Mouse (Mus musculus): ENCODE measurements around the gene Stx1b. TPM values are rescaled to one million over a fixed set of nuclear protein-coding genes. Genes with fewer than 3 reads are reported as not detected.

Gene Stx1b
- polyA plus RNA-seq (2016; fragmentation: Nextera tagmentation; extraction: Ambion mirVana): 20.0 and 20.5 TPM in 2 replicates

- H3K4me2 ChIP-seq (replicated peaks): peak within 1 kb of the TSS; percentile 54
- H3K9me3 ChIP-seq (replicated peaks): no peaks in the 10 kb centered on the region
- H3K27me3 ChIP-seq: no peaks in the 10 kb centered on the region
- peak within 1 kb of the TSS; percentile 85 for H3K27ac ChIP-seq
- WGBS: 4% methylated on average over 32 of the region's 38 CpGs
- H3K4me1 ChIP-seq: peaks cover 27% of the 10 kb centered on the region
- ATAC-seq (ENCODE audit: low FRiP score): peak; percentile 91
- peak within 1 kb of the TSS; percentile 64 for H3K4me3 ChIP-seq
- H3K9ac ChIP-seq: peak within 1 kb of the TSS; percentile 83
- H3K36me3 ChIP-seq: no peaks in the 10 kb centered on the region
These were observed at the start of gene Stx1b, which contains the start of gene Stx4a for GRCm38 (mm10) chr7:127824176-127824871. TSS of gene Stx1b (minus strand) at chr7:127824549. TSS of gene Stx4a (plus strand) at chr7:127824294.

- Histone ChIP-seq H3K4me2 (replicated peaks) (no peak overlapping the region), H3K36me3 (peaks cover 47% of the 10 kb centered on the region), H3K9me3 (replicated peaks) (no peaks in the 10 kb centered on the region), H3K9ac (no peak overlapping the region), H3K27me3 (no peaks in the 10 kb centered on the region), H3K4me1 (peaks cover 18% of the 10 kb centered on the region), H3K27ac (no peak overlapping the region), H3K4me3 (no peak overlapping the region)
- no peak for ATAC-seq (ENCODE audit: low FRiP score)
- WGBS: 81% methylated on average over 5 of the region's 5 CpGs
These were observed 45.9 kb upstream of the Stx1b start for GRCm38 (mm10) chr7:127870136-127870821.

DNA sequence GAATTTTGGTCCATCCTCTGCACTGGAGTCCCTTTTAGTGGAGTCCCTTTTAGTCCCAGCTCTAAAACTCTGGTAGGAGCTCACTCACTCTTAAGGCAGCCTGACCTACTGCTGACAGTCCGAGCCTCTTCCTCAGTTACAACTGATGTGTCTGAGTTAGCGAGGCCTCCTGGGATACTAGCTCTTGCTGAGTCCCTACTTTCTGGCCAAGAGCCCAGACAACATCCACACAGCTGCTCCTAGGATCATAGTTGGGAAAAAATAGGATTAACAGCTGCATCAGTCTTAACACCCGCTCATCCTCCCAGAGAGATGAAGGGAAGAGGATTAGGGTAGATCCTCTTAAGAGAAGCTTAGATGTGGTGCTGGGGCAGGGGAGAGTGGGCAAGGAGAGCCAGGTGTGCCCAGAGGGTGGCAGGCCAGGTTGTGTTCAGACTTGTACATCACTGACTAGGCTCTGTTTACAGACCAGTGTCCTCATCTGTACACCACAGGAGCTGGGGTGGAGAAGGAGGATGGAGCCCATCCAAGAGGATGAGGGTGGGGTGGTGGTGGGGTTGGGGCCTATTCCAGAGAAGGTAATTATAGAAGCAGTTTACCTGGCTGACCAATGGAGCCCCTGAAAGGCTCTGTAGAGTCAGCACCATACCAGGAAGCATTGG lies 44.9 kb upstream of the Stx1b start:
- Histone ChIP-seq H3K9me3 (replicated peaks) (no peaks in the 10 kb centered on the region), H3K4me3 (no peak overlapping the region), H3K27me3 (no peaks in the 10 kb centered on the region), H3K9ac (no peak overlapping the region), H3K36me3 (peaks cover 57% of the 10 kb centered on the region), H3K4me2 (replicated peaks) (no peak overlapping the region), H3K27ac (0 out of 2 replicates have a peak overlapping the region, but pooled peaks have one; percentile 12), H3K4me1 (peaks cover 14% of the 10 kb centered on the region)
- 87% methylated on average over 3 of the region's 3 CpGs for WGBS
- ATAC-seq (ENCODE audit: low FRiP score): no peak

- Histone ChIP-seq H3K27me3 (no peaks in the 10 kb centered on the region), H3K4me2 (replicated peaks) (no peak overlapping the region), H3K9me3 (replicated peaks) (no peaks in the 10 kb centered on the region), H3K4me1 (no peaks in the 10 kb centered on the region), H3K27ac (no peak overlapping the region), H3K36me3 (peaks cover 59% of the 10 kb centered on the region), H3K9ac (no peak overlapping the region), H3K4me3 (no peak overlapping the region)
- WGBS: 96% methylated on average over 18 of the region's 18 CpGs
- no peak for ATAC-seq (ENCODE audit: low FRiP score)
These were observed 43.3 kb upstream of the Stx1b start for GRCm38 (mm10) chr7:127867641-127868040.

DNA sequence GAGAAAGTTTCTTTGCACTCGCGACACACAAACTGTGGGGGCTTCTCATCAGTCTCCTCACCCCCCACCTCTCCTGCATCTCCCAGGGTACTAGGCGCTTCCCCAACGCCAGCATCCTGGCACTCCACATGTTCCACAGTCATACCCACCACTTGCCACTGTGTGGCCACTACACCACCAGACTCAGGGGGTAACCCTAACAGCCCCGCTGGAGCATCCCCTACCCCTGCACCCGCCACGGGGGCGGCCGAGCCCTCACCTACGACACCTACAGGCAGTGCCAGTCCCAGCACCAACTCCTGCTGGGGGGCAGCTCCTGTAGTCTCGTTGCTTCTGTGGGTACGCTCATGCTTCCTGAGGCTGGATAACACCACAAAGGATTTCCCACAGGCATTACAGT lies 42.1 kb upstream of the Stx1b start:
- no peak overlapping the region for H3K4me2 ChIP-seq (replicated peaks)
- no peak overlapping the region for H3K4me3 ChIP-seq
- no peak overlapping the region for H3K9ac ChIP-seq
- 94% methylated on average over 12 of the region's 12 CpGs for WGBS
- H3K9me3 ChIP-seq (replicated peaks): no peaks in the 10 kb centered on the region
- no peak overlapping the region for H3K27ac ChIP-seq
- no peak for ATAC-seq (ENCODE audit: low FRiP score)
- H3K4me1 ChIP-seq: no peaks in the 10 kb centered on the region
- peaks cover 50% of the 10 kb centered on the region for H3K36me3 ChIP-seq
- no peaks in the 10 kb centered on the region for H3K27me3 ChIP-seq

- Histone ChIP-seq H3K9me3 (replicated peaks) (no peaks in the 10 kb centered on the region), H3K27ac (no peak overlapping the region), H3K4me3 (no peak overlapping the region), H3K9ac (no peak overlapping the region), H3K4me1 (no peaks in the 10 kb centered on the region), H3K4me2 (replicated peaks) (no peak overlapping the region), H3K36me3 (peaks cover 3% of the 10 kb centered on the region; the same call in 1 of the 2 replicates), H3K27me3 (no peaks in the 10 kb centered on the region)
- no peak for ATAC-seq (ENCODE audit: low FRiP score)
- WGBS: 97% methylated on average over 6 of the region's 6 CpGs
These were observed 33.9 kb upstream of the Stx1b start for GRCm38 (mm10) chr7:127858258-127858657.

DNA sequence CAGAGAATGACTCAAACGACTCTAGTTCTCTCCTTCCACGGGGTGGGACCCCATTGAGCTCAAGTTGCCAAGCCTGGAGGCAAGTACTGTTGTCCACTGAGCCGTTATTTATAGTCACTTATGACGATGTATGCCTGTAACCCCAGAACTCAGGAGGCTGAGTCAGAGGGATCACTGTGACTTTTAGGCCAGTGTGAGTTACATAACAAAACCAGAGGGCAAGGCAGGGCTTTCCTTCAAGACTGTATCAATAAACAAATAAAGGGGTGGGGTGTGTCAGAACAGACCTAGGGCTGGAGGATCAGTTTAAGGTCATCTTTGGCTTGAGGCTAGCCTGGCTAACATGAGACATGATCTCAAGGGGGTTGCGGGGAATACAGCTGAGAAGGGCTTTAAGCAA lies 26.6 kb upstream of the Stx1b start:
- H3K27ac ChIP-seq: no peak overlapping the region
- H3K4me1 ChIP-seq: no peaks in the 10 kb centered on the region
- H3K4me3 ChIP-seq: no peak overlapping the region
- 65% methylated on average over 5 of the region's 5 CpGs for WGBS
- H3K36me3 ChIP-seq: peaks cover 6% of the 10 kb centered on the region
- H3K9me3 ChIP-seq (replicated peaks): no peaks in the 10 kb centered on the region
- ATAC-seq (ENCODE audit: low FRiP score): no peak
- H3K27me3 ChIP-seq: no peaks in the 10 kb centered on the region
- H3K9ac ChIP-seq: no peak overlapping the region
- no peak overlapping the region for H3K4me2 ChIP-seq (replicated peaks)

DNA sequence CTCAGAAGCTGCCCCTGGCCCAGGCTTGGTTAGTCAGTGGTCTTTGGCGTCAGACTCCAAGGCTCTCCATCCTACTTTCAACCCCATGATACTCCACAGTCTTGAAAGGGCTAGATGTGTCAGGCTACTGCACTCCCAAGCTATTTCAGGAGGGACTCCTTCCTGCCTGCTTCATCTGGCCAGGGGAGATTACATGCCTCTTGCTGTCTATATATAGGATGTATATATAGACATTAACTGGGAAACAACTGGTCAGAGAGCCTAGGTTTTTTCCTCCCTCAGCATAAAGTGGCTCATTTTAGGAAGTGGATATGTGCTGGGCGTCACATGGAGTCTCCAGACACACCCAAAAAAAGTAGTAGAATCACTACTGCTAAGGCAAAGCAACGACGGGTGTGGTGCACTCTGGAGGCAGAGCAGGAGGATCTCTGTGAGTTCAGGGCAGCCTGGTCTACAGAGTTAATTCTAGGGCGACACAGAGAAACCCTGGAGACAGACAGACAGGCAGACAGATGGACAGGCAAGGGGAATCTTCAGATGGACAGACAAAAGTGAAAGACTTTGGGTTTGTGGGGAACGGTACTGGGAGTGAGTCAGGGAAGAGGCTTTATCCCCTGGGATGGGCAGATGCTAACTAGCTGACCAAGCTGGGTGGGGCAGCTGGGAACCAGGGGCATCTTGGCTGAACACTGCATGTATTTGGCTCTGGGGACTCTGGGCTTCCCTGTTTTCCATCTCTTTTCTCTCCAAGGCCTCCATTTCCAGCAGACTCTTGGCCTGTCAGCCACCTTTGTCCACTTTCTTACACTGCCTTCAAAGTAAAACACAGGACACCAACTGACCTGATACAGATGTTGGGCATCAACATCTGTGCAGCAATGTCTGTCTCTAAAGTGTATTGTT lies 25.9 kb upstream of the Stx1b start:
- ATAC-seq (ENCODE audit: low FRiP score): no peak
- Histone ChIP-seq H3K4me3 (no peak overlapping the region), H3K27me3 (no peaks in the 10 kb centered on the region)

GRCm38 (mm10) chr7:127842001-127842718 lies 17.8 kb upstream of the Stx1b start:
- peak overlapping the region; percentile 54 for H3K4me3 ChIP-seq
- H3K9ac ChIP-seq: peak overlapping the region; percentile 62
- no peaks in the 10 kb centered on the region for H3K9me3 ChIP-seq (replicated peaks)
- peaks cover 7% of the 10 kb centered on the region for H3K4me1 ChIP-seq
- H3K36me3 ChIP-seq: peaks cover 9% of the 10 kb centered on the region; the same call in 1 of the 2 replicates
- peak overlapping the region; percentile 89 for H3K27ac ChIP-seq
- peak overlapping the region; percentile 99 for H3K4me2 ChIP-seq (replicated peaks)
- H3K27me3 ChIP-seq: no peaks in the 10 kb centered on the region; the same call in 1 of the 2 replicates
- WGBS: under 1% methylated on average over 40 of the region's 40 CpGs
- ATAC-seq (ENCODE audit: low FRiP score): peak; percentile 59

More for the DNA sequence above, 25.9 kb upstream of the Stx1b start:
- Histone ChIP-seq H3K9ac (no peak overlapping the region), H3K9me3 (replicated peaks) (no peaks in the 10 kb centered on the region), H3K36me3 (peaks cover 6% of the 10 kb centered on the region), H3K27ac (no peak overlapping the region), H3K4me1 (no peaks in the 10 kb centered on the region), H3K4me2 (replicated peaks) (no peak overlapping the region)
- 83% methylated on average over 6 of the region's 6 CpGs for WGBS

- Histone ChIP-seq H3K27ac (peak overlapping the region; percentile 89), H3K4me1 (peaks cover 7% of the 10 kb centered on the region), H3K4me3 (peak overlapping the region; percentile 54), H3K4me2 (replicated peaks) (peak overlapping the region; percentile 99), H3K27me3 (no peaks in the 10 kb centered on the region; the same call in 1 of the 2 replicates), H3K36me3 (peaks cover 5% of the 10 kb centered on the region; the same call in 1 of the 2 replicates), H3K9me3 (replicated peaks) (no peaks in the 10 kb centered on the region), H3K9ac (peak overlapping the region; percentile 62)
- WGBS: under 1% methylated on average over 46 of the region's 46 CpGs
- ATAC-seq (ENCODE audit: low FRiP score): peak; percentile 93
These were observed 17.1 kb upstream of the Stx1b start for GRCm38 (mm10) chr7:127841340-127842000.

Data from hindbrain, embryonic 12.5 days (tissue).